Comparison of ENCODE assay signal across 8 mouse cellular contexts in the genomic region with DNA sequence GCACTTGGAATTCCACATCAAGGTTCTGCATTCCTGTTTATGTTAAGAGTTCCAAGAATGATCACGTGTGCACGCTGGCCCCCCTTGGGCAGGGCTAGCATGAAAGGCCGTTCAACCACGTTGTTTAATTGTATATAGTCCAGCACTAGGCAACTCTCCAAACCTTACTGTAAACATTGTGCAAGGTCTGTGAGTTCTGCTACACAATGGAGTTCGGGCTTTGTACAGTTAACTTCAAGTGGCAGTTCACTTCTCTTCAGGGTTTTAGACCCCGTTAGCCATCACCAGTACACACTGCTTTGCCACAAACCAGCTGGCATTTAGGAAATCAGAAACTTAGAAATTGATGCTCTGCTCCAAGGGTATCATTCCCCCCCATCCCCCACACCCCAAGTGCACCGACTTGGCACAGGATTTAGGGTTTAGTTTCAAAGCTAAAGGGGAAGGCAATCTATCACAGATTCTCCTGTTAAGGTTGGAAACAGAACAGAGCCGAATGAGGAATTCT. TPM values are rescaled to one million over a fixed set of nuclear protein-coding genes. Genes with fewer than 3 reads are reported as not detected.
DNase-seq lines count a peak whose midpoint lies in the region; ATAC-seq and TF ChIP-seq lines count a peak whose summit lies in the region.

No protein-coding gene starts in this region.

- DNase-seq in kidney, adult 9 months: peak; percentile 25
- no peak for DNase-seq in kidney, postnatal 25 days
- DNase-seq in embryonic facial prominence, embryonic 11.5 days (ENCODE audit: low spot score): peak; percentile 47
- DNase-seq in lung, postnatal 4 days: peak; percentile 76 to 89
- DNase-seq in cerebellum, postnatal 25 days: no peak
- DNase-seq in right cerebral cortex, adult 18-20 months: no peak
- DNase-seq in layer of hippocampus, adult 18-20 months (ENCODE audit: low spot score in 2 of 2): no peak

- H3K9ac ChIP-seq in embryonic facial prominence, embryonic 11.5 days (replicated peaks; ENCODE audit: low read length): no peak overlapping the region
- no peak overlapping the region for H3K9ac ChIP-seq in intestine, postnatal 0 days (ENCODE audit: low read depth, low read length)

- 46% methylated on average over 8 of the region's 8 CpGs for WGBS in embryonic facial prominence, embryonic 11.5 days
- 46% methylated on average over 8 of the region's 8 CpGs for WGBS in intestine, postnatal 0 days

- no peak for TF ChIP-seq CTCF in intestine, postnatal 0 days (IDR thresholded peaks at IDR 0.05; ENCODE audit: low read depth)

- no peaks in the 10 kb centered on the region; the same call in 1 of the 2 replicates for H3K4me1 ChIP-seq in embryonic facial prominence, embryonic 11.5 days (ENCODE audit: control insufficient read depth, insufficient read depth, low read length)
- no peaks in the 10 kb centered on the region for H3K4me1 ChIP-seq in intestine, postnatal 0 days (replicated peaks; ENCODE audit: control insufficient read depth, insufficient read depth, low read length)

- H3K27me3 ChIP-seq in embryonic facial prominence, embryonic 11.5 days (ENCODE audit: control insufficient read depth, insufficient read depth, low read length): no peaks in the 10 kb centered on the region
- no peaks in the 10 kb centered on the region for H3K27me3 ChIP-seq in intestine, postnatal 0 days (replicated peaks; ENCODE audit: control insufficient read depth, insufficient read depth, low read length)

- peak overlapping the region; percentile 14; the same call in 1 of the 2 replicates for H3K27ac ChIP-seq in embryonic facial prominence, embryonic 11.5 days (replicated peaks; ENCODE audit: low read depth, low read length)
- no peak overlapping the region for H3K27ac ChIP-seq in intestine, postnatal 0 days (ENCODE audit: low read depth, low read length)

- no peak overlapping the region for H3K4me3 ChIP-seq in embryonic facial prominence, embryonic 11.5 days (ENCODE audit: low read depth, low read length)
- H3K4me3 ChIP-seq in intestine, postnatal 0 days (ENCODE audit: low read depth, low read length): peak overlapping the region; percentile 6; the same call in 1 of the 2 replicates

- no peak overlapping the region for H3K4me2 ChIP-seq in embryonic facial prominence, embryonic 11.5 days (ENCODE audit: low read depth, low read length)
- peak overlapping the region; percentile 51 for H3K4me2 ChIP-seq in intestine, postnatal 0 days (replicated peaks; ENCODE audit: low read depth)

- no peaks in the 10 kb centered on the region for H3K36me3 ChIP-seq in embryonic facial prominence, embryonic 11.5 days (replicated peaks; ENCODE audit: control insufficient read depth, insufficient read depth, low read depth, low read length)
- H3K36me3 ChIP-seq in intestine, postnatal 0 days (ENCODE audit: control insufficient read depth, insufficient read depth): no peaks in the 10 kb centered on the region

- peak; percentile 75; the same call in 1 of the 2 replicates for ATAC-seq in embryonic facial prominence, embryonic 11.5 days (replicated peaks; ENCODE audit: insufficient number of reproducible peaks, low FRiP score, low TSS enrichment, low read depth)
- ATAC-seq in intestine, postnatal 0 days: peak; percentile 65

- H3K9me3 ChIP-seq in embryonic facial prominence, embryonic 11.5 days (replicated peaks; ENCODE audit: control insufficient read depth, low read length): no peaks in the 10 kb centered on the region
- no peaks in the 10 kb centered on the region for H3K9me3 ChIP-seq in intestine, postnatal 0 days (ENCODE audit: control insufficient read depth)

RNA-seq across cellular contexts. Expression of gene Rbms1, which starts 22.5 kb away (rescaled TPM):
- polyA plus RNA-seq in embryonic facial prominence, embryonic 11.5 days (2014; fragmentation: Nextera tagmentation; extraction: Ambion mirVana): 97.3 and 103 TPM in 2 replicates
- polyA plus RNA-seq in intestine, postnatal 0 days (2015; fragmentation: Nextera tagmentation; extraction: Ambion mirVana): 41.3 and 41.4 TPM in 2 replicates
- total RNA-seq in layer of hippocampus, adult 18-20 months (2021): 10 to 100 TPM; 11.7 to 12.8 TPM

Comparison
In these comparisons a context has a peak if more than half of its experiments do, and no peak if none do; other contexts are left out.
1. DNase-seq: peak in kidney, adult 9 months (single experiment), embryonic facial prominence, embryonic 11.5 days (single experiment) and lung, postnatal 4 days (2 of 2); none in kidney, postnatal 25 days (0 of 2), cerebellum, postnatal 25 days (0 of 2), right cerebral cortex, adult 18-20 months (single experiment) and layer of hippocampus, adult 18-20 months (0 of 2).